Mouse (Mus musculus) embryo, embryonic 10 days (tissue): ENCODE results near the gene Gm37240.

Experiments
- DNase-seq: peaks from one replicate; pipeline ENCODE4 v3.0.0-alpha.2; 2015; ENCODE audit warnings: low spot score

Gene Gm37240

GRCm38 (mm10) chr3:84951698-84952097 lies 935.6 kb downstream of the Gm37240 start:
- DNase-seq: no peak

- no peak for DNase-seq
These were observed 937.9 kb downstream of the Gm37240 start for GRCm38 (mm10) chr3:84949387-84949786.

GRCm38 (mm10) chr3:84946381-84946780 lies 940.9 kb downstream of the Gm37240 start:
- no peak for DNase-seq

GRCm38 (mm10) chr3:84944933-84945332 lies 942.4 kb downstream of the Gm37240 start:
- DNase-seq: no peak

GRCm38 (mm10) chr3:84937360-84938355 lies 949.7 kb downstream of the Gm37240 start:
- DNase-seq: peak; percentile 47

GRCm38 (mm10) chr3:84936956-84937355 lies 950.4 kb downstream of the Gm37240 start:
- DNase-seq: no peak

GRCm38 (mm10) chr3:84936252-84936651 lies 951.1 kb downstream of the Gm37240 start:
- DNase-seq: peak; percentile 8

- DNase-seq: no peak
These were observed 951.6 kb downstream of the Gm37240 start for GRCm38 (mm10) chr3:84935729-84936128.

- DNase-seq: no peak
These were observed 956.6 kb downstream of the Gm37240 start for GRCm38 (mm10) chr3:84930683-84931082.

GRCm38 (mm10) chr3:84929171-84929570 lies 958.1 kb downstream of the Gm37240 start:
- no peak for DNase-seq

- DNase-seq: no peak
These were observed 959.4 kb downstream of the Gm37240 start for GRCm38 (mm10) chr3:84927901-84928300.

GRCm38 (mm10) chr3:84927168-84927794 lies 960.0 kb downstream of the Gm37240 start:
- DNase-seq: no peak

- no peak for DNase-seq
These were observed 961.2 kb downstream of the Gm37240 start for GRCm38 (mm10) chr3:84926140-84926539.

GRCm38 (mm10) chr3:84925229-84925628 lies 962.1 kb downstream of the Gm37240 start:
- no peak for DNase-seq

- no peak for DNase-seq
These were observed 963.6 kb downstream of the Gm37240 start for GRCm38 (mm10) chr3:84923670-84924069.

GRCm38 (mm10) chr3:84923256-84923655 lies 964.1 kb downstream of the Gm37240 start:
- DNase-seq: no peak

GRCm38 (mm10) chr3:84921704-84922420 lies 965.5 kb downstream of the Gm37240 start:
- DNase-seq: peak; percentile 58

- DNase-seq: no peak
These were observed 969.2 kb downstream of the Gm37240 start for GRCm38 (mm10) chr3:84917903-84918679.

- no peak for DNase-seq
These were observed 973.0 kb downstream of the Gm37240 start for GRCm38 (mm10) chr3:84914284-84914683.

- DNase-seq: peak; percentile 77
These were observed 980.8 kb downstream of the Gm37240 start for GRCm38 (mm10) chr3:84906528-84906927.

- DNase-seq: no peak
These were observed 989.4 kb downstream of the Gm37240 start for GRCm38 (mm10) chr3:84897952-84898351.

GRCm38 (mm10) chr3:84890983-84891382 lies 996.3 kb downstream of the Gm37240 start:
- DNase-seq: no peak
